Mouse (Mus musculus) small intestine, adult 2 months (tissue): ENCODE measurements around the gene Arrb1.

Experiments used
- CTCF ChIP-seq: fragments of 200-500 bp; IDR thresholded peaks from 2 replicates; pipeline ENCODE4 v1.5.1; 2012; ENCODE audit warnings: low read depth, mild to moderate bottlenecking, control low read depth, inconsistent platforms, low read length, moderate library complexity, mixed read lengths; ENCODE audit not compliant: insufficient replicate concordance, insufficient read length; ENCODE audit errors: extremely low read depth
- POLR2A ChIP-seq: fragments of 200-500 bp; IDR thresholded peaks from 2 replicates; pipeline ENCODE4 v1.6.1; 2012; ENCODE audit warnings: low read depth, mild to moderate bottlenecking, control low read depth, inconsistent platforms, low read length, moderate library complexity

DNA sequence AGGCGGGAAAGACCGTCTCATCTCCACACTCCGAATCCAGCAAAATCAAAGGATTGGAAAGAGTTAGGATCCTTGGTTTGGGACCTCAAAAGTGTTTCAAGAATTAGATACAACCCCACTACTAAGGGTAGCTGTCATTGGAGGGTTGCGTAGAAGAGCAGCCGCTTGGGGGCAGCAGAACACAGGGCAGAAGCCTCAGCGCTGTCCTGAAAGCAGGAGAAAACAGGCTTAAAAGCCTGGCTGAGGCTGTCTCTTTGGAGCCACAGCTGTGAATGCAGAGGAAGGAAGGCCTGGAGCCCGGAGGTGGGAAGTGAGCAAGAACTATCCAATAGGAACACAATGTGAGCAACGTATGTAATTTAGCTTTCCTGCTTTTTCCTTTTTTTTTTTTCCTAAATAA is 35.1 kb upstream of the Arrb1 start:
- TF ChIP-seq POLR2A (no peak), CTCF (peak; percentile 97)
